Mouse (Mus musculus): ENCODE data around the gene Sspn. TPM values are rescaled to one million over a fixed set of nuclear protein-coding genes. Genes with fewer than 3 reads are reported as not detected.
A peak's percentile ranks its signal among the peaks of the same experiment; 100 is the strongest.

Gene Sspn
- polyA plus RNA-seq, 1 experiment from 2014 or later, result 11.7 TPM

- no peaks in the 10 kb centered on the region for H3K9me3 ChIP-seq (ENCODE audit: low read length)
- H3K27me3 ChIP-seq (ENCODE audit: insufficient read depth, low read length), result no peaks in the 10 kb centered on the region
- H3K27ac ChIP-seq (ENCODE audit: low read length), result peak overlapping the region; percentile 59; the same call in 1 of the 2 replicates
- no peak overlapping the region for H3K4me2 ChIP-seq (replicated peaks; ENCODE audit: low read depth, low read length)
- no peak overlapping the region for H3K9ac ChIP-seq (replicated peaks; ENCODE audit: low read length)
- WGBS, result 64% methylated on average over 7 of the region's 7 CpGs
- H3K4me1 ChIP-seq (ENCODE audit: insufficient read depth, low read length), result no peaks in the 10 kb centered on the region
- no peak overlapping the region for H3K4me3 ChIP-seq (ENCODE audit: low read length)
- ATAC-seq (ENCODE audit: low FRiP score, low TSS enrichment), result no peak
- H3K36me3 ChIP-seq (ENCODE audit: insufficient read depth, low read length), result no peaks in the 10 kb centered on the region
Observed at GRCm38 (mm10) chr6:145968301-145968818, 36.9 kb downstream of the Sspn start.

GRCm38 (mm10) chr6:145968821-145969220, 37.4 kb downstream of the Sspn start:
- Histone ChIP-seq H3K9me3 (ENCODE audit: low read length) (no peaks in the 10 kb centered on the region), H3K36me3 (ENCODE audit: insufficient read depth, low read length) (no peaks in the 10 kb centered on the region), H3K4me1 (ENCODE audit: insufficient read depth, low read length) (no peaks in the 10 kb centered on the region), H3K27me3 (ENCODE audit: insufficient read depth, low read length) (no peaks in the 10 kb centered on the region), H3K4me3 (ENCODE audit: low read length) (no peak overlapping the region), H3K27ac (ENCODE audit: low read length) (no peak overlapping the region), H3K4me2 (replicated peaks; ENCODE audit: low read depth, low read length) (no peak overlapping the region), H3K9ac (replicated peaks; ENCODE audit: low read length) (no peak overlapping the region)
- 44% methylated on average over 10 of the region's 10 CpGs for WGBS
- no peak for ATAC-seq (ENCODE audit: low FRiP score, low TSS enrichment)

- no peaks in the 10 kb centered on the region for H3K9me3 ChIP-seq (ENCODE audit: low read length)
- no peak overlapping the region for H3K27ac ChIP-seq (ENCODE audit: low read length)
- no peaks in the 10 kb centered on the region for H3K27me3 ChIP-seq (ENCODE audit: insufficient read depth, low read length)
- no peak for ATAC-seq (ENCODE audit: low FRiP score, low TSS enrichment)
- no peaks in the 10 kb centered on the region for H3K4me1 ChIP-seq (ENCODE audit: insufficient read depth, low read length)
- no peak overlapping the region for H3K4me2 ChIP-seq (replicated peaks; ENCODE audit: low read depth, low read length)
- H3K4me3 ChIP-seq (ENCODE audit: low read length), result no peak overlapping the region
- no peak overlapping the region for H3K9ac ChIP-seq (replicated peaks; ENCODE audit: low read length)
- WGBS, result 79% methylated on average over 5 of the region's 5 CpGs
- H3K36me3 ChIP-seq (ENCODE audit: insufficient read depth, low read length), result no peaks in the 10 kb centered on the region
Observed at GRCm38 (mm10) chr6:145969572-145969971, 38.1 kb downstream of the Sspn start.

- no peak for ATAC-seq (ENCODE audit: low FRiP score, low TSS enrichment)
- 88% methylated on average over 4 of the region's 4 CpGs for WGBS
- H3K4me3 ChIP-seq (ENCODE audit: low read length), result no peak overlapping the region
Observed at GRCm38 (mm10) chr6:145972107-145972506, 40.7 kb downstream of the Sspn start.

GRCm38 (mm10) chr6:145972836-145973235, 41.4 kb downstream of the Sspn start:
- no peak overlapping the region for H3K27ac ChIP-seq (ENCODE audit: low read length)

More at GRCm38 (mm10) chr6:145972107-145972506, 40.7 kb downstream of the Sspn start:
- Histone ChIP-seq H3K4me2 (replicated peaks; ENCODE audit: low read depth, low read length) (no peak overlapping the region), H3K4me1 (ENCODE audit: insufficient read depth, low read length) (no peaks in the 10 kb centered on the region), H3K9ac (replicated peaks; ENCODE audit: low read length) (no peak overlapping the region), H3K27me3 (ENCODE audit: insufficient read depth, low read length) (no peaks in the 10 kb centered on the region), H3K27ac (ENCODE audit: low read length) (no peak overlapping the region), H3K36me3 (ENCODE audit: insufficient read depth, low read length) (no peaks in the 10 kb centered on the region), H3K9me3 (ENCODE audit: low read length) (no peaks in the 10 kb centered on the region)

GRCm38 (mm10) chr6:145973356-145973755, 41.9 kb downstream of the Sspn start:
- 48% methylated on average over 5 of the region's 5 CpGs for WGBS

More at GRCm38 (mm10) chr6:145972836-145973235, 41.4 kb downstream of the Sspn start:
- Histone ChIP-seq H3K27me3 (ENCODE audit: insufficient read depth, low read length) (no peaks in the 10 kb centered on the region), H3K4me1 (ENCODE audit: insufficient read depth, low read length) (no peaks in the 10 kb centered on the region), H3K9ac (replicated peaks; ENCODE audit: low read length) (no peak overlapping the region), H3K4me3 (ENCODE audit: low read length) (no peak overlapping the region), H3K36me3 (ENCODE audit: insufficient read depth, low read length) (no peaks in the 10 kb centered on the region), H3K9me3 (ENCODE audit: low read length) (no peaks in the 10 kb centered on the region), H3K4me2 (replicated peaks; ENCODE audit: low read depth, low read length) (no peak overlapping the region)
- no peak for ATAC-seq (ENCODE audit: low FRiP score, low TSS enrichment)
- 71% methylated on average over 6 of the region's 6 CpGs for WGBS

GRCm38 (mm10) chr6:145974766-145975165, 43.3 kb downstream of the Sspn start:
- Histone ChIP-seq H3K4me1 (ENCODE audit: insufficient read depth, low read length) (no peaks in the 10 kb centered on the region), H3K27ac (ENCODE audit: low read length) (no peak overlapping the region), H3K9me3 (ENCODE audit: low read length) (no peaks in the 10 kb centered on the region), H3K36me3 (ENCODE audit: insufficient read depth, low read length) (no peaks in the 10 kb centered on the region), H3K9ac (replicated peaks; ENCODE audit: low read length) (no peak overlapping the region), H3K4me2 (replicated peaks; ENCODE audit: low read depth, low read length) (no peak overlapping the region), H3K27me3 (ENCODE audit: insufficient read depth, low read length) (no peaks in the 10 kb centered on the region), H3K4me3 (ENCODE audit: low read length) (no peak overlapping the region)
- ATAC-seq (ENCODE audit: low FRiP score, low TSS enrichment), result no peak
- 15% methylated on average over 7 of the region's 7 CpGs for WGBS

More at GRCm38 (mm10) chr6:145973356-145973755, 41.9 kb downstream of the Sspn start:
- Histone ChIP-seq H3K36me3 (ENCODE audit: insufficient read depth, low read length) (no peaks in the 10 kb centered on the region), H3K4me1 (ENCODE audit: insufficient read depth, low read length) (no peaks in the 10 kb centered on the region), H3K4me2 (replicated peaks; ENCODE audit: low read depth, low read length) (no peak overlapping the region), H3K9ac (replicated peaks; ENCODE audit: low read length) (no peak overlapping the region), H3K27ac (ENCODE audit: low read length) (no peak overlapping the region), H3K4me3 (ENCODE audit: low read length) (no peak overlapping the region), H3K9me3 (ENCODE audit: low read length) (no peaks in the 10 kb centered on the region), H3K27me3 (ENCODE audit: insufficient read depth, low read length) (no peaks in the 10 kb centered on the region)
- ATAC-seq (ENCODE audit: low FRiP score, low TSS enrichment), result no peak

- Histone ChIP-seq H3K27ac (ENCODE audit: low read length) (no peak overlapping the region), H3K9me3 (ENCODE audit: low read length) (no peaks in the 10 kb centered on the region), H3K27me3 (ENCODE audit: insufficient read depth, low read length) (no peaks in the 10 kb centered on the region), H3K4me2 (replicated peaks; ENCODE audit: low read depth, low read length) (no peak overlapping the region), H3K9ac (replicated peaks; ENCODE audit: low read length) (no peak overlapping the region), H3K36me3 (ENCODE audit: insufficient read depth, low read length) (no peaks in the 10 kb centered on the region), H3K4me1 (ENCODE audit: insufficient read depth, low read length) (no peaks in the 10 kb centered on the region), H3K4me3 (ENCODE audit: low read length) (no peak overlapping the region)
- no peak for ATAC-seq (ENCODE audit: low FRiP score, low TSS enrichment)
- WGBS, result 88% methylated on average over 3 of the region's 3 CpGs
Observed at GRCm38 (mm10) chr6:145977344-145977743, 45.9 kb downstream of the Sspn start.

GRCm38 (mm10) chr6:145977771-145978450, 46.5 kb downstream of the Sspn start:
- no peaks in the 10 kb centered on the region for H3K27me3 ChIP-seq (ENCODE audit: insufficient read depth, low read length)
- no peak overlapping the region for H3K9ac ChIP-seq (replicated peaks; ENCODE audit: low read length)
- no peak for ATAC-seq (ENCODE audit: low FRiP score, low TSS enrichment)
- WGBS, result 75% methylated on average over 8 of the region's 8 CpGs
- no peaks in the 10 kb centered on the region for H3K4me1 ChIP-seq (ENCODE audit: insufficient read depth, low read length)
- H3K4me3 ChIP-seq (ENCODE audit: low read length), result no peak overlapping the region
- H3K36me3 ChIP-seq (ENCODE audit: insufficient read depth, low read length), result no peaks in the 10 kb centered on the region
- no peaks in the 10 kb centered on the region for H3K9me3 ChIP-seq (ENCODE audit: low read length)
- no peak overlapping the region for H3K27ac ChIP-seq (ENCODE audit: low read length)
- no peak overlapping the region for H3K4me2 ChIP-seq (replicated peaks; ENCODE audit: low read depth, low read length)

- WGBS, result 73% methylated on average over 8 of the region's 8 CpGs
- Histone ChIP-seq H3K27ac (ENCODE audit: low read length) (no peak overlapping the region), H3K4me3 (ENCODE audit: low read length) (no peak overlapping the region), H3K4me2 (replicated peaks; ENCODE audit: low read depth, low read length) (no peak overlapping the region), H3K4me1 (ENCODE audit: insufficient read depth, low read length) (no peaks in the 10 kb centered on the region), H3K9me3 (ENCODE audit: low read length) (no peaks in the 10 kb centered on the region), H3K27me3 (ENCODE audit: insufficient read depth, low read length) (no peaks in the 10 kb centered on the region), H3K9ac (replicated peaks; ENCODE audit: low read length) (no peak overlapping the region), H3K36me3 (ENCODE audit: insufficient read depth, low read length) (no peaks in the 10 kb centered on the region)
- no peak for ATAC-seq (ENCODE audit: low FRiP score, low TSS enrichment)
Observed at GRCm38 (mm10) chr6:145981074-145981473, 49.6 kb downstream of the Sspn start.
